Mouse (Mus musculus): Measurements from ENCODE around the gene Jpt2.
A peak's percentile ranks its signal among the peaks of the same experiment; 100 is the strongest.

Gene Jpt2

DNA sequence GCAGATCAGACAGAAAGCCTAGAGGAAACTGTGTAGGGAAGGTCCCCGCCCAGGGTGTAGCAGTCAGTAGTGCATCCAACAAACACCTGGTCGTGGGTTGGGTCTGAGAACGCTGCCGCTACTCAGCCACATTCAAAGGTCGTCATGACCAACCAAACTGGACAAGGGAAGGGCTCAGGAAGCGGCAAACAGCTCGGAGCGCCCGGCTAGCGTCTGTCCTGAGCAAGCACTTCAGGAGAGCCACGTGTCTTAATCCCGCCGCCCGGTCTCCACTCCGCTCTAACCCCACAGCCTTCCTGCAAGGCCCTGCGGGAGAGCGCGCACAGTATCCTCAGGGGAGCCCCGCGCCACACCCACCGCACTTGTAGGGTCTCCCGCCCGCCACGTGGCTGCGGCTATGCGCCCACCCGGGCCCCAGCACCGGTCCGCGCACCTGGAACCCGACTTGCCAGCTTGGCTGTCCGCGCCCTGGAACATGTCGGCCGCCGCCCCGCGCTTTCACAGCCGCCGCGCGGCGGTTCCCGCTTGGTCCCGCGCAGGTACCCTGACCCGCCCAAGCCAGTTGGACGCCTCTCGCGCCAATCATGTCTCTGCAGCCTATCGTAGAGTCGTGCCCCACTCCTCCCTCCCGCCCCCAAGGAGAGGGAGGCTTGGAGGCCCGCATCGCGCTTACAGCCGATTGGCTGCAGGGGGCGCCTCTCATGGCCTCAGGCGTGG, at the start of gene Jpt2:
Gene Jpt2, minus strand, starts transcription at position 555 of the 717 bp plus-strand sequence.
- peak; percentile 92 to 95 for DNase-seq (ENCODE audit: low spot score in 2 of 2)

DNA sequence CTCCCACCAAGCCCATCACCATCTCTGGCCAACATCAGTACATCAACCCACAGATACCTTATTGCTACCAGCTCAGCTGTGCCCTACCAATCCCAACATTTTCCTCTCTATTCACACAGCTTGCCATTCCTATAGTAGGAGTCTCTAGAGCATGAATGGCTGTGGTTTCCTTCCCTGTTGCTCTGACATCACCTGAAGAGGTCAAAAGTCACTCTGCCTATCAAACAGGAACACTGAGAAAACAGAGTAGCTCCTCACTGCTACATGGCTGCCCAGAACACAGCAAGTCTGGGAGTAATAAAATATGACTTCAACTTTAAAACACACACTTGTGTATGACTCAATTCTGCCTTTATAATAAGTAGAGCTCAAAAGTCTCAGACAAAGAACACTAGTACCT, 47.0 kb upstream of the Jpt2 start:
- no peak for DNase-seq (ENCODE audit: low spot score in 2 of 2)

DNA sequence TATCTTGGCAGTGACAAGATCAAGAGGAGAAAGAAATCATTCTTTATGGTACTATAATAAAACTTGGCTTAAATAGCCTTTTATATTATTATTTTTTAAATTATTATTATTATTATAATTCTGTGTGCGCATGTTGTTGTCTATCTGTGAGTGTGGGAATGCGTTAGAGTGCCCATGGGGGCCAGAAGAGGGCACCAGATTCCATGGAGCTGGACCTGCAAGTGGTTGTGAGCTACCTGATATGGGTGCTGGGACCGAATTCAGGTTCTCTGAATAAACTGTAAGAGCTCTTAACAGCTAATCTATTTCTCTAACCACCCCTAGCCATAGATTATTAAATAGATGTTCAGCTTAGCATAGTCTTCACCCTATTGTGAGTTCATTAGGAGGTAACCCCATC, 44.6 kb upstream of the Jpt2 start:
- DNase-seq (ENCODE audit: low spot score in 2 of 2) = no peak

DNA sequence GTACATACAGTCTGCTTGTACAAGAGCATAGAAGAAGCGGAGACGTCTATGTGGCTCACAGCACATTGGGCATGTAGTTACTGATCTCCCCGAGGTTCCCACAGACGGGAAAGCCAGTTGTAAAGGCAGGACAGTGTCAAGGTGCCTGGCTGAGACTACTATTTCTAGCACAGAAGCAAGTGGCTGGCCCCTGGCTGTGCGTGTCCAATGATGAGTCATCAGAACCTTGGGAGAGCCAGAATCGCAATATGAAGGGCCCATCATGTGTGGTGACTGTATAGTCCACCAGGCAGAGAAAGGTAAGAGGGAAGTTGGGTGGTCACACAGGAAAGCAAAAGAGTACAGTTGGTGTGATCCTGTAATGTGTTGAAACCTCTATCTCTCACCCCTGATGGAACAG, 34.2 kb upstream of the Jpt2 start:
- no peak for DNase-seq (ENCODE audit: low spot score in 2 of 2)

DNA sequence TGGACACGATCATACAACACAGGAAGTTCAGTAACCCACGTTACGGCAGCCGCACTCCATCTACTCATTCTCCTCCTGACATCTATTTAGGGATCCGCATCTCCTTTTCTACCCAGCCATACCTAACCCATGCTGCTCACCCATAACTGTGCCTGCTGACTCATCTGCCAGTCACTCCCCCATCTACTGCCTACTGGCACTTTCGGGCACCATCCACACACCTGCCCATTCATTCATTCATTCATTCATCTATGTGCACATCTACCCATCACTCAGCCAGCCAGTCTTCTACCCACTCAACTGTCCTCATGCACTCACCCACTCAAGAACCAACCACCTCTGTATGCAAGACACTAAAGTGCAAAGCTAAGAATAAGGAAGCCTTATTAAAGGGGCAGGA, 26.7 kb upstream of the Jpt2 start:
- DNase-seq (ENCODE audit: low spot score in 2 of 2) = no peak

DNA sequence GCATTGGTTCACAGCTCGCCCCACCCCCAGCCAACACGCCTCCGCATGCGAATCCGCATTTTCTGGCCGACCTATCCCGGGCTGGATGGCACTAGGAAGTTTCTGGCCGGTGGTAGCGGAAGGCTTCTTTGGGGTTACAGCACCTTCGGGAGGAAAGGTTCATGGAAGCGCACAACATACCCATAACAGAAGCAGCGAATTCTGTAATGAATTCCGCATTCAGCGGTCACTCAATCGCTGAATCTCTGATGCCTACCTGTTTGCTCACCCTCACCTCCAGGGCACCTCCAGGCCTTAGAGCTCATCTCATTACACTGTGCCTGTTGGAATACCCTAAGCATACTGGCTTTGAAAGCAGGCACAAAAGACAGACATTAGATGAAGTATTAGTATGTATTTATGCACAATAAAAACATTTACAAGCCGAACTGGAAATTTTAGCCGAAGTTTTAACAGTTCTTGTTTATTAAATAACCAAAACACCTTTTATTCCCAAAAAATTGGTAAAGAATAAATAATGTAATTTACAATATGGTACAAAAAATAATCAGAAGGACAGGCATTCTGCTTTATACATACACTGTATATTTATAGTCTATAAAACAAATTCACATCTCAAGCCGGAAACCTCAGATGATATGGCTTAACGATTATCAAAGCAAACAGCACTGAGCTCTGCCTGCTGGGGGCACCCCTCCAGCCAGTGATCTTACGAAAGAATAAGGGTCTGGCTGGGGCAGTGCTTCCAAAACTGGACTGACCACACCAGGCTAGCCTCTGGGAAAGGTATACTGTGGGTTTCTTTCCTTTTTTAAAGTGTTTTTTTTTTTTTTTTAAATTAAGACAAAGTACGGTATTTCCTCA, 595 bp upstream of the Jpt2 start:
- DNase-seq (ENCODE audit: low spot score in 2 of 2) = no peak

DNA sequence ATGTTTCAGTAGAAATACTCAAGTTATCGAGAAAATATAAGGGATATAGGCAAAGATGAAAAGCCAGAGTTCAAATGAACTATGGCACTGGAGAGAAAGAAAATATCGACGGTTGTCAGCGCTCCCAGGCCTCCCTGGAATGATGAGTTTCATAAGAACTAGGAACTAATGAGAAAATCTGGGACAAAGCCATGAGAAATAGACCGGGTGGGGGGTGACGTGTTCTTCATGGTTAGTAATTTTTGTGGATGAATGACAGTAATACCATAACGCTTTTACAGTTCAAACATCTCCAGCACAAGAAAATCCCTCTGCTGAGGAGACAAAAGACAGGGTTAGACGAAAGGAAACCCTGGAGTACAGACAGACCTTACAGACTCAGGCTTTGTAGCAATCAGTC, 1.1 kb downstream of the Jpt2 start:
- DNase-seq (ENCODE audit: low spot score in 2 of 2) = no peak

DNA sequence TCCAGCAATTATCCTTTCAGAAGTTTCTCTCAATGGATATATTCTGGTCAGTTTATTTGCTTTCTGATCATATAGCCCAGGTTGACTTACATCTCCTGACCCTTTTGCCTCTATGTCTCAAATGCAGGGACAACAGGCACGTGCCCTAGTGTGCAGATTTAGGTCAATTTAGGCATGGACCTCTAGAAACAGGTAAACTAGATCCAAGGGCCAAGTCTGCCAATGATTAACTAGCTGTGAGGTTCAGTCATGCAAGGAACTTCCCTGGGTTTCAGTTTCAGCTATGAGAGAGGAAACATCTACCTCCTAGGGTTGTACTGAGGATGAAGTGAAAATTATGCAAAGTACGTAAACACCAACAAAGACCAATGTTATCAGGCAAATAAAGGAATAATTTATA, 7.2 kb downstream of the Jpt2 start:
- DNase-seq (ENCODE audit: low spot score in 2 of 2) = no peak

DNA sequence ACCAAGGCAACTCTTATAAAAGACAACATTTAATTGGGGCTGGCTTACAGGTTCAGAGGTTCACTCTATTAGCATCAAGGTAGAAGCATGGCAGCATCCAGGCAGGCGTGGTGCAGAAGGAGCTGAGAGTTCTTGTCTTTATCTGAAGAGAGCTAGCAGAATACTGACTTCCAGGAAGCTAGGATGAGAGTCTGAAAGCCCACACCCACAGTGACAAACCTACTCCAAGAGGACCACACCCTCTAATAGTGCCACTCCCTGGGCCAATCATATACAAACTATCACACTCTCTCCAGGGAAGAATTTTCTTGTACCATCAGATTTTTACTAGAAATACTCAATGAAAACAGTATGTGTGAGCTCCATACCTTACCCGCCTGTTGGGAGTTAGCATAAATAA, 9.8 kb downstream of the Jpt2 start:
- no peak for DNase-seq (ENCODE audit: low spot score in 2 of 2)

GRCm38 (mm10) chr17:24948204-24948603, 12.3 kb downstream of the Jpt2 start:
- no peak for DNase-seq (ENCODE audit: low spot score in 2 of 2)

GRCm38 (mm10) chr17:24943589-24943988, 16.9 kb downstream of the Jpt2 start:
- peak in 1 of 2 experiments; percentile 20 for DNase-seq (ENCODE audit: low spot score in 2 of 2)

DNA sequence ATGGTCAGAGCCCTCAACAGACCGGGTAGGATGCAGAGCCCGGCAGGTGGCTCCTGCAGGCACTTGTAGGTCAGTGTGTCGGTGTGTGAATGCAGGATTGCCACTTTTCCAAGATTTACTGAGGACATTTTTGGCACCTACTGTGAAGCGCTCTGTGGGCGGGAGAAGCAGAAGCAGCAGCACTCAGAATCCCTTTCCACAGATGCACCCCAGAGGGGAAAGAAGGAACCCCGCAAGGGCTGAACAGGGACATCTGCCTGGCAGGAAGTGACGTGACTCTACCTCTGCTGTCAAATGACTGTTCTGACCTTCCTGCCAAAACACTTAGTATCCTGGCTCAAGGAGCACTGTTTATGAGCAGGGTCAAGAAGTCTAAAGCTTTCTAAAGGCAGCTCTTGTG, 17.5 kb downstream of the Jpt2 start:
- no peak for DNase-seq (ENCODE audit: low spot score in 2 of 2)

- peak; percentile 36 to 51 for DNase-seq (ENCODE audit: low spot score in 2 of 2)
Observed at GRCm38 (mm10) chr17:24942453-24942852, 18.0 kb downstream of the Jpt2 start.

DNA sequence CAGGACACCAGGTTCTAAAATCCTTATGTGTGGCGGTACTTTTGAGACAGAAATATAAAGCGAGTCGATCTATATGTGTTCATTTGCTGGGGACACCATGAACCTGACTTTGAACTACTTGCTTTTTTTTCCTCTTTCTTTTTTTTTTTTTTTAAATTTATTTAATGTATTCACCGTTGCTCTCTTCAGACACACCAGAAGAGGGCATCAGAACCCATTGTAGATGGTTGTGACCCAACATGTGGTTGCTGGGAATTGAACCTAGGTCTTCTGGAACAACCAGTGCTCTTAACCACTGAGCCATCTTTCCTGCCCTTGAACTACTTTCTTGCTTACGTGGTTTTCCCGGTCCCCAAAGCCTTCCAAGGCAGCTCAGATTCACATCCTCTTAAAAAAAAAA, 23.2 kb downstream of the Jpt2 start:
- no peak for DNase-seq (ENCODE audit: low spot score in 2 of 2)

- DNase-seq (ENCODE audit: low spot score in 2 of 2) = peak; percentile 89 to 92
Observed at GRCm38 (mm10) chr17:24936259-24937237, 23.9 kb downstream of the Jpt2 start, which contains the start of gene Mapk8ip3. Gene Mapk8ip3 (minus strand): TSS chr17:24936977.

DNA sequence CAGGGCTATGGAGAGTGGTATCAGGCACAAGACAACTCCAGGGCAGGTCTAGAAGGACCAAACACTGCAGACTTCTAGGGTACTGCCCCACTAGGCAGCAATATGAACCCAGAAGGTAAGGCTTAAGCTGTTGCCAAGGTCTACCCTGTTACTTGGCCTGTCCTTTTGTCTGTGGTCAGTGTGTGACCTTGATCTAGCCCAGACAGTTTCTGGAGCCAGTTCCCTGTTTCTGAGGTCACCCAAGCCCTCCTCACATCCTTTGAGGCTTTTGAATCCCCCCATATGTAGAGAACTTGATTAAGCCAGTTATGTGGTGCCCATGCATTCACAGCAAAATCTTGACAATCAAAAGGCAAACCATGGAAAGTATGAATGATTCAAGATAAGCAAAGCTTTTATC, 24.8 kb downstream of the Jpt2 start:
- no peak for DNase-seq (ENCODE audit: low spot score in 2 of 2)

- no peak for DNase-seq (ENCODE audit: low spot score in 2 of 2)
Observed at GRCm38 (mm10) chr17:24934926-24935325, 25.6 kb downstream of the Jpt2 start.

- no peak for DNase-seq (ENCODE audit: low spot score in 2 of 2)
Observed at GRCm38 (mm10) chr17:24933163-24933562, 27.3 kb downstream of the Jpt2 start.

GRCm38 (mm10) chr17:24932431-24932830, 28.1 kb downstream of the Jpt2 start:
- no peak for DNase-seq (ENCODE audit: low spot score in 2 of 2)

DNA sequence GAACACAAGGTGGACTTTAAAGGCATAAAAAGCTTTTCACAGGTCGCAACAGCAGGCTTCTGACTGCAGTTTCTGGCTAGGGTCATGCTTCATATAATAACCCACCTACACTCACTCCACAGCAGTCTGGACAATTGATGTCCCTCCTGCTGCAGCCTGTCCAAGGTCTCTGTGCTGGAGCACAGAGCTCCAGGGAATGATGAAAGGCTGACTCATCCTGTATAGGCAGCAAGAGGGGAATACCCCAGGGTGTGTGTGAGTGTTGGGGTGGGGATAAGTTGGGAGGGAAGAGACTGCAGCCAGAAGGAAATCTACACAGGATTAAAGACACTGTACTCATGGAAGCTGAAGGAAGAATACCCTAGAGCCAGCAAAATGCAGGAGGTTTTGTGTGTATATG, 31.0 kb downstream of the Jpt2 start:
- DNase-seq (ENCODE audit: low spot score in 2 of 2) = no peak

GRCm38 (mm10) chr17:24923246-24923645, 37.2 kb downstream of the Jpt2 start:
- DNase-seq (ENCODE audit: low spot score in 2 of 2) = no peak

GRCm38 (mm10) chr17:24913984-24914383, 46.5 kb downstream of the Jpt2 start:
- DNase-seq (ENCODE audit: low spot score in 2 of 2) = no peak

Measured in natural killer cell, adult 2 months (primary cell).